Mouse (Mus musculus): ENCODE results near the gene Gm9844.

GRCm38 (mm10) chr7:24864156-24864555 is 2.1 kb downstream of the Gm9844 start:
- TF ChIP-seq CTCF (IDR thresholded peaks at IDR 0.05; ENCODE audit: control insufficient read depth, insufficient read depth, low read length) (no peak), POLR2A (IDR thresholded peaks at IDR 0.05; ENCODE audit: borderline replicate concordance, control insufficient read depth, low read depth, low read length) (no peak)

Measured in bone marrow, adult 2 months (tissue).